Mouse (Mus musculus): ENCODE results near the gene Mpig6b.
"Not testable (repeated sequence)": the region's sequence is repeated elsewhere in the genome, so short reads cannot be mapped to it uniquely, and the experiment has no call there.

Gene Mpig6b

GRCm38 (mm10) chr17:35039121-35039873, 26.7 kb downstream of the Mpig6b start:
- peak; percentile 54 to 56 for DNase-seq (ENCODE audit: low spot score in 2 of 2)

DNA sequence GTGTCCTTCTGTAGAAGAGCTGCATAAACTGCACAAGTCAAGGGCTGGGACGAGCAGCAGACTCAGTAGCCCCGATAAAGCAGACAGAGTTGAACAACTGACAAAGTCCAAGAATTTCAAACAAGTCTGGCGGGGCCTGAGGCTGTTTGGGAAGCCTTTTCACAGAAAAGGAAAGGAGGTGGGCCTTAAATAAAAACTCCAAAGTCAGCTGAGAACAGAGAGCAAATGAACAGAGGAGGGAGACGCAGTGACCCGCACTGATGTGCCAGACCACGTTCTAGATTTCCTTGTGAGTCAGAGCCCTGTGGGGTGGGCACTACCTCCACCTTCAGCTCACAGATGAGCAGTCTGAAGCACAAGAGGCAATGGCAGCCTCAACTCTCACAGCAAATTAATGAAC, 31.1 kb downstream of the Mpig6b start:
- DNase-seq (ENCODE audit: low spot score in 2 of 2) = no peak

DNA sequence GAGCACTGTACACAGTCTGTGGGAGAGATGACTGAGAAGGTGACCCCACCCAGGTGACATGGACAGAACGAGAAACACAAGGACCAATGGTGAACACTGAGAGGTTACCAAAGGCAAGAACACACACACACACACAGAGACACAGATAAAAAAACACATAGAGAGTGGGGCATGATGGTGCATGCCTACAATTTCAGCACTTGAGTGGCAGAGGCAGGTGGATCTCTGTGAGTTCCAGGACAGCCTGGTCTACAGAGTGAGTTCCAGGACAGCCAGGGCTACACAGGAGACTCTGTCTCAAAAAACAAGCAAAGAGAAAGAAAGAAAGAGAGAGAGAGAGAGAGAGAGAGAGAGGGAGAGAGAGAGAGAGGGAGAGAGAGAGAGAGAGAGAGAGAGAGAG, 32.3 kb downstream of the Mpig6b start:
- DNase-seq (ENCODE audit: low spot score in 2 of 2) = not testable (repeated sequence)

DNA sequence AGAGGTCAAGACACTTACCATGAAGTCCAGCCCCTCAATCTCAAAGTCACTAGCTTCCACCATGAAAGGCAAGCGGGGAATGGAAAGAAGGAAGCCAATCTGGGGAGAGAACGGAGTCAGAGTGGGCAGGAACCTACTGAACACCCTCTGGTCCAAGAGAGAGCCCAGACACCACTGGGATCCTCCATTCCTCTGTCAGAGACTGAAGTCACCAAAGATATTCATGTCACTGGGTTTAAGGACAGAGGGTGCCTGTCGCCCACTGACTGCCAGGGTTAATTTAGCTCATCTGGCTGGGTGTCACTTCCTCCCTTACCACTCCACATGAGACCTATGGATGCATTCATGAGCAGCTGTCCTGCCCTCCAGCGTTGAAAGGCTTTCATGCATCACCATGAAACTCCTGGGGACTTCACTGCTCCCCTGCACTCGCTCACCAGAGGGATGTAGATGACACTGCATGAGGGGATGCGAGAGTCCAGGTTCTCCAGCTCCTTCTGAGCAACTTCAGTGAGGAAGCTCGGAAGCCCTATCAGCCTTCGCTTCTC, 33.6 kb downstream of the Mpig6b start:
- DNase-seq (ENCODE audit: low spot score in 2 of 2) = no peak

- no peak for DNase-seq (ENCODE audit: low spot score in 2 of 2)
Measured at GRCm38 (mm10) chr17:35031880-35032279, 34.1 kb downstream of the Mpig6b start.

DNA sequence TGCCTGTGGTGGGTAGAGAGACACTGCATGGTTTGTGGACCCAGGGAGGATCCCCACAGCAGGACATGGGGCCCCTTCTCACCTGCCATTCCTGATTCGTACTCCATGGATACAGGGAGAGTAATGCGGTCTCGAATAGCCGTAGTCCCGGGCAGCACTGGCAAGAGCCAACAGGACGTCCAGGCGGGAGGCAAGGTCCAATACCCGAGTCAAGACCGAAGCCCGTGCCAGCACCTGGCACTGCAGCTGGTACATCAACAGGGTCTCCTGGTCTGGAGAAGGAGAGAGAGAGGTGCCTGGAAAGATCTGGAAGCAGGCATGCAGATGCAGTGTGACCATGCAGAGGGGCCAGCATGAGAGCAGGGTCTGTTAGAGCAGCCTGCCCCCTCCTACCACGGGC, 34.7 kb downstream of the Mpig6b start:
- DNase-seq (ENCODE audit: low spot score in 2 of 2) = no peak

GRCm38 (mm10) chr17:35029691-35030532, 36.1 kb downstream of the Mpig6b start:
- no peak for DNase-seq (ENCODE audit: low spot score in 2 of 2)

GRCm38 (mm10) chr17:35028315-35028714, 37.7 kb downstream of the Mpig6b start:
- DNase-seq (ENCODE audit: low spot score in 2 of 2) = no peak

- DNase-seq (ENCODE audit: low spot score in 2 of 2) = no peak
Measured at GRCm38 (mm10) chr17:35027277-35028068, 38.5 kb downstream of the Mpig6b start, which contains the start of gene Sapcd1. Gene Sapcd1 (minus strand): TSS chr17:35028016.

DNA sequence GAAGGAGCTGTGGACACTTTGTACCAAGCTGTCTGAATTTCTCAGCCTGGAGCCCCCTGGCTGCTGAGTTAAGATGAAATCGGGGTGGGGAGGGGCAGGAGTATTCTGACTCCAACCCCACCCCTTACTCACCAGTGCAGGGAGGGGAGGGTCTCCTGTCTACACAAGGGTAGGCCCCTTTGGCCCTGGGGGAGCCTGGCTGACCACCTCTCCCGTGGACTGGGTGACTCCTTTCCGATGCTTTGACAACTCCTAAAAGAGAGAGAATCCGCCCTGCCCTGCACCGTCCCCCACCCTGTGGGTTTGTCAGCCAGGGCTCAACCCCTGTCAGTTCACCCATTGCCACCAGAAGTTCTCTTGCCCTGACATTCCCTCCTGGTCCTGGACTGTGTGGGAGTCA, 39.8 kb downstream of the Mpig6b start:
- DNase-seq (ENCODE audit: low spot score in 2 of 2) = no peak

GRCm38 (mm10) chr17:35024691-35025488, 41.1 kb downstream of the Mpig6b start:
- DNase-seq (ENCODE audit: low spot score in 2 of 2) = no peak

GRCm38 (mm10) chr17:35024261-35024660, 41.7 kb downstream of the Mpig6b start:
- DNase-seq (ENCODE audit: low spot score in 2 of 2) = no peak

GRCm38 (mm10) chr17:35023756-35024155, 42.2 kb downstream of the Mpig6b start:
- DNase-seq (ENCODE audit: low spot score in 2 of 2) = no peak

GRCm38 (mm10) chr17:35023221-35023620, 42.8 kb downstream of the Mpig6b start:
- DNase-seq (ENCODE audit: low spot score in 2 of 2) = no peak

DNA sequence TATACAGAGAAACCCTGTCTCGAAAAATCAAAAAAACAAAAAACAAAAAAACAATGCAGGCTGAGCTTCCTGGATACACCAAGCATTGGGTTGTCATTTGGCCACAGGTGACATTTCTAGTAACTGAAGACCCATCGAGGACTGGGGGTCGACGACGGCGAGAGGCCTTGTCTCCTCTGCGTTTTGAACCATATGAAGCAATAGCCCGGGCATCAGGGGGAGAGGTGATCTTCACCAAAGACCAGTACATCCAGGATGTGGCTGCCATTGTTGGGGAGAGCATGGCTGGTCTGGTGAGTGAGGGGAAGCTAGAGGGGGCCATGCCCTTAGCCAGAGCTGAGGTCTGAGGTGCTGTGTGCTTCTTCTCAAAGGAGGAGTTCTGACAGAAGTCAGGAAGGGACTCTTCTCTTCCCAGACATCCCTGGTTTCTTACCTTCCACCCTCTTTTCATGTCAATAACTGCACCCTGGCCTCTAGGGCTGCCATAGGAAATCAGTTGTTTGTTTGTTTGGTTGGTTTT, 43.4 kb downstream of the Mpig6b start:
- DNase-seq (ENCODE audit: low spot score in 2 of 2) = no peak

DNA sequence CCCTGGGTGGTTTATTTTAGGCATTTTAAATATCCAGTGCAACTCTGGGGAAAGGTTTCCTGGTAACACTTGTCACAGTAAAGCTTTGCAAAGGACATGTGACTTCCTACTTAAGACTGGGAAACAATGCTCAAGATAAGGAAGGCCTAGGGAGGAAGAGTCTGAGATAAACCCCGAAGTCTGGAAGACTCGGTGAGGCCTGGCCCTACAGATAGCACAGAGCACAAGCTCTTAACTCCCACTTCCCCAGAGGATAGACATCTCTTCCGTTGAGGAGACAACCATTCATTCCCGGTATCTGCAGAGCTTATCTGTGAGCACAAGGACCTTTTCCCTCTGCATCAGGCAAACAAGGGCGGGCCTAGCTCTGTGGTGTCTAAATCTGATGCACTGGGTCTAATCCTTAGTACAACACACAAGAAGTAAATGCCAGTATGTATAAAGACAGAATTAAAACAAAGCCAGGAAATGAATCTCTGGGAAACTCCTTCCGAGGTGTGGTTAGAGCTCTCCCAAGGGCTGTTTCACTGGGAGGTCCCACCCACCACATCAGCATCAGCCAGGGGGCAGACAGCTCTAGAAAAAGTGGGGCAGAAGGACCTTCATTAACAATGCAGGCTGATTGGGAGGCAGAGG, 44.0 kb downstream of the Mpig6b start:
- no peak for DNase-seq (ENCODE audit: low spot score in 2 of 2)

DNA sequence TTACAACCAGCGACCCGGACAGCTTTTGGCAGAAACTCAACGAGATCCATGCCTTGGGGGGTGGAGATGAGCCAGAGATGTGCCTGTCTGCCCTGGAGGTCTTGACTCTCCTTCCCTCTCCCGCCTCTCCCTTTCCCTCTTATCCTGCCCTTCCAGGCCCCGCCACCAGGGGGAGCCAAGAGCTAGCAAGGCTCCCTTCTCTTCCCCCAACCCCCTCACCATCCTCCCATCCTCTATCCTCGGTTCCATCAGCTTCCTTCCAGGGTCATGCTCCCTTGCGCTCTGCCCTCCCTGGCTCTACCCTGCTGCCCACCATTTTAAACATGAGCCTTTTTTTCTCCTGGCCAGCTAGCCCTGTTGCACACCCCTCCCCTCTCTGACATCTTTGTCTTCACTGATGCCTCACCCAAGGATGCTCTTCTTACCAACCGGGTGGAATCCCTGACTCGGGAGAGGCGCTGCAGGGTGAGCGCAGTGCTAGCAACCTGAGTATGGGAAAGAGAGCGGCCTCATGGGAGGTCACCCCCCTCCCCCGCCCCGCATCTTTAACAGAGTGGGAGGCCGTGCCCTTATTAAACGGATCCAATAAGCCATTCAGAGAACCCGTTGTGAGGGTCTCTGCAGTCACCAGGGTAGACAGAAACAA, 44.7 kb downstream of the Mpig6b start:
- DNase-seq (ENCODE audit: low spot score in 2 of 2) = peak; percentile 88 to 91

DNA sequence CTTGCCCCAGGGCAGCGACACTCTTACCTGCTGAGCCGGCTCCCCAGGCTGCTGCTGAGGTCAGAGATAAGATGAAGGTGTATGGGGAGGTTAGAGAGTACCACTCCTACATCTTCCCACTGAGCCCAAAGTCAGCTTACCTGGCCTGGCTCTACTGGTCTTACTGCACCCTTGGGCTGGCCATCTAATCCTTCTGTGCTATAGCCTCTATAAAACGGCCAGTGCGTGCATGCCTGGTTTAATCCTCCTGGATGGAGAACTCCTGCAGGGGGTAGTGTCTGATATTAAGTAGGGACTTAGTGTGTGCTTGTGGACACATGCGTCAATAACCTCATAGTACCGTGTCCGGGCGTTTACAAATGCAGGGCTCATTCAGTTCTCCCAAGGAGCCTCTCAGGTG, 45.4 kb downstream of the Mpig6b start:
- DNase-seq (ENCODE audit: low spot score in 2 of 2) = no peak

DNA sequence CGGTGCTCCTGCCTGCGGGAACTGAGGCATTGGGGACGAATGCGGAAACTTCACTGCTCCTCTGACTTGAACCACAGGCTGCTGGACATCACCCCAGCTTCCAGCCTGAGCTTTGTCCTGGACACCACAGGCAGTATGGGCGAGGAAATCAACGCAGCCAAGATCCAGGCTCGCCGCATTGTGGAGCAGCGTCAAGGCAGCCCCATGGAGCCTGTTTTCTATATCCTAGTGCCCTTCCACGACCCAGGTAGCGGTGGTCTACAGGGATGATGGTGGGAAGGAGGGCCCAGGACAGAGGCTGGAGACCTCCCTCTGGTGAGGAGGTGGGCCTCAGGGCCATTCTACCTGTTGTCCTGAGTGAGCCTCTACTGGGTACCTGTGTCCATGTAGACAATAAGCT, 46.1 kb downstream of the Mpig6b start:
- DNase-seq (ENCODE audit: low spot score in 2 of 2) = no peak

- no peak for DNase-seq (ENCODE audit: low spot score in 2 of 2)
Measured at GRCm38 (mm10) chr17:35018171-35018570, 47.8 kb downstream of the Mpig6b start.
